Mouse (Mus musculus) forebrain, postnatal 0 days (tissue): Measurements from ENCODE around the gene Gm48551. TPM values are rescaled to one million over a fixed set of nuclear protein-coding genes. Genes with fewer than 3 reads are reported as not detected.

Source experiments
- ATAC-seq: fragments of 200-750 bp; cut with Nextera tagmentation; 2 replicates; pipeline ENCODE4 v1.8.0; 2017; ENCODE audit warnings: mild to moderate bottlenecking, moderate library complexity
- DNase-seq: peaks from one replicate; pipeline ENCODE4 v3.0.0-alpha.2; 2015
- H3K27ac ChIP-seq: fragments of 300-500 bp; sonication (generic); 2 replicates; pipeline ENCODE4 v1.5.1; 2014; ENCODE audit warnings: low read depth, mild to moderate bottlenecking, antibody characterized with exemption, low read length, moderate library complexity, mixed read lengths
- H3K27me3 ChIP-seq: fragments of 300-500 bp; sonication (generic); 2 replicates; pipeline ENCODE4 v1.6.1; 2014; ENCODE audit warnings: mild to moderate bottlenecking, low read length, mixed read lengths; ENCODE audit not compliant: insufficient read depth
- H3K36me3 ChIP-seq: fragments of 300-500 bp; sonication (generic); 2 replicates; pipeline ENCODE4 v1.6.1; 2014; ENCODE audit warnings: mild to moderate bottlenecking, moderate library complexity; ENCODE audit not compliant: insufficient read depth
- H3K4me1 ChIP-seq: fragments of 300-500 bp; sonication (generic); 2 replicates; pipeline ENCODE4 v1.6.1; 2014; ENCODE audit warnings: antibody characterized with exemption; ENCODE audit not compliant: insufficient read depth
- H3K4me2 ChIP-seq: fragments of 300-500 bp; sonication (generic); 2 replicates; pipeline ENCODE4 v1.6.1; 2014; ENCODE audit warnings: low read depth, mild to moderate bottlenecking, moderate library complexity
- H3K4me3 ChIP-seq: fragments of 300-500 bp; sonication (generic); 2 replicates; pipeline ENCODE4 v1.5.1; 2014; ENCODE audit warnings: low read depth, low read length, mixed read lengths
- H3K9ac ChIP-seq: fragments of 300-500 bp; sonication (generic); 2 replicates; pipeline ENCODE4 v1.6.1; 2014; ENCODE audit warnings: mild to moderate bottlenecking
- H3K9me3 ChIP-seq: fragments of 300-500 bp; sonication (generic); 2 replicates; pipeline ENCODE4 v1.6.1; 2016; ENCODE audit warnings: low read length
- CTCF ChIP-seq: sonication (generic); IDR thresholded peaks from 2 replicates; pipeline ENCODE4 v1.5.1; 2016; ENCODE audit warnings: antibody characterized with exemption, control low read depth, low read depth
- WGBS: fragments of 180-500 bp; shearing (Covaris S2); extraction: QIAGEN DNeasy Blood & Tissue Kit; methylation state at CpG from one replicate; pipeline ENCODE4 v1.1.7; 2014; 5-methylcytosine and 5-hydroxymethylcytosine counted together
- polyA plus RNA-seq: library from polyadenylated mRNA; unstranded; fragments of >200 nt; fragmentation: Nextera tagmentation; extraction: Ambion mirVana; gene quantifications from 2 replicates; pipeline ENCODE4 v1.2.1, GENCODE M21; 2015
- total RNA-seq: library from RNA; depleted of rRNA; stranded (reverse); fragments of >200 nt; gene quantifications from 2 replicates; pipeline ENCODE4 v1.2.3, GENCODE M21; 2014; rRNA removed

Gm48551 gene
- total RNA-seq = 2.5 and 3.3 TPM in 2 replicates
- 5.0 and 7.3 TPM in 2 replicates for polyA plus RNA-seq

DNA sequence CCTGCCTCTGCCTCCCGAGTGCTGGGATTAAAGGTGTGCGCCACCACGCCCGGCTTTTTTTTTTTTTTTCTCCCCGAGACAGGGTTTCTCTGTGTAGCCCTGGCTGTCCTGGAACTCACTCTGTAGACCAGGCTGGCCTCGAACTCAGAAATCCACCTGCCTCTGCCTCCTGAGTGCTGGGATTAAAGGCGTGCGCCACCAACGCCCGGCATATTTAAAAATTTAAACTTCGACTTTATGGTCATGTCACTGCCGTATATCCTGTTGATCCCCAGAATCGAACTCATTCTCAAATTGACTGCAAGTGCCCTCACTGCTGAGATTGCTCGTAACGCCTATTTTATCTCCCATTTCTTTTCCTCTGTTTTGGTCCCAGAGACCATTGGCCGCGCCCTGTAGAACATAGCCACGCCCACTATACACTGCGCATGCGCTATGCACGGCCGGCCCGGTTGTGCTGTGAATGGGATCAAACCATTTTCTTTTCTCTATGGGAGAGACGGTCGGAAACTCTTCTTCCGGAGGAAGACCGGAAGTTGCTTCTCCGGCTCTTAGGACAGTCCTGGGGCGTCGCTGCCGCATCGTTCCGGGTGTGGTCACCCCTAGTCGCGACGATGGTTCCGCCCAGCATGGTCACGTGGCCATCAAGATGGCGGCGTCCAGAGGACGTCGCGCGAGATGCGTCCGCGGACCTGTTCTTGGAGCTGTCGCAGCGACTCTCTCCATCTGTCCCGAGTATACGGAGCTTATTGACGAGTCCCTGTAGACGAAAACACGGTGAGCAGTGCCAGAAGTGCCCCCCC is at the start of gene Gm48551, which contains the start of gene Dohh:
Gm48551 (plus strand) TSS at position 665 of the 803 bp plus-strand sequence.
Dohh (plus strand) TSS at position 627 of the 803 bp plus-strand sequence.
- Histone ChIP-seq H3K36me3 (peaks cover 35% of the 10 kb centered on the region), H3K9ac (peak within 1 kb of the TSS; percentile 86), H3K4me1 (peaks cover 14% of the 10 kb centered on the region), H3K27me3 (no peaks in the 10 kb centered on the region), H3K27ac (peak within 1 kb of the TSS; percentile 90), H3K4me2 (peak within 1 kb of the TSS; percentile 85), H3K4me3 (peak within 1 kb of the TSS; percentile 72), H3K9me3 (no peaks in the 10 kb centered on the region)
- peak; percentile 23 for TF ChIP-seq CTCF
- whole genome bisulfite sequencing = 6% methylated on average over 52 of the region's 54 CpGs
- ATAC-seq (peak; percentile 97), DNase-seq (peak; percentile 98)

DNA sequence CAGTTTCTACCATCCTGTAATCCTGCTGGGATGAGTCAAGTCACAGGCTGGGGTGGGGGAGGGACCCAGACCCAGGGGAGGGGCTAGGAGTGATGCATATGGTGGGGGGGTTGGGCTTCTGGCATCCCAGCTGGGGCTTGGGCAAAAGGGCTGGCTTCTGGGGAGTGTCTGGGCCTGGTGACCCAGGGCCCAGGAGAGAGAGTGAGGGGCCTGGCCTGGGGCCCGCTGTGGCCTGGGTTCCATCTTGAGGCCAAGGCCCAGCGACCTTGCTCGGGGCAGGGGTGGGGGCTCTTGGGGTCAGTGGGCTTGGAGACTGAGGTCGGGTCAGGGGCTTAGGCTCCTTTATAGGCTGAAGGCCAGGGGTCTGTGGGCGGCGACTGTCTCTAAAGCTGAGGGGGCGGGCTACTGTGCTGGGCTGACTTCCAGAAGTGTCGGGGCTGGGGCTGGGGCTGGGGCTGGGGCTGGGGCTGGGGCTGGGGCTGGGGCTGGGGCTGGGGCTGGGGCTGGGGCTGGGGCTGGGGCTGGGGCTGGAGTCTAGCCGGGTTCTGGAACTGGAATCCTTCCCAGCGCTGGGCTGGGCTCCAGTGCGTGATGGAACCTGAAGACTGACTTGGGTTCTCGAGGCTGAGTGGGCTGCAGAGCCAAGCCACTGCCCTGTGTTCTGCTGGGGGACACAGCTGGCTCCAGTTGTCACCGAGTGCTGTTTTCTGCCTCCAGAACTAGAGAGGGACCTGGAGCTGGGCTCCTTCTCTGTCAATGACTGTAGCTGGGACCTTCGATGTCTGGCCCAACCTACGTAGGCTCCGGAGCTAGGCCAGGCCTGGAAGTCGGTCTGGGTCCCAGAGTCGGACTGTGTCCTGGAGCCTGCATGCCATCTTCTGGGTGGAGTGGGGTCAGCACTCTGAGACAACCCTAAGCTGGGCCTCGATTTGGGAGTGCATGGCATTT is 48.6 kb upstream of the Gm48551 start:
- no peaks in the 10 kb centered on the region for H3K36me3 ChIP-seq
- H3K27me3 ChIP-seq = no peaks in the 10 kb centered on the region
- H3K9ac ChIP-seq = no peak overlapping the region
- H3K4me2 ChIP-seq = no peak overlapping the region
- H3K9me3 ChIP-seq = no peaks in the 10 kb centered on the region
- DNase-seq (no peak), ATAC-seq (no peak)
- no peak for TF ChIP-seq CTCF
- H3K4me1 ChIP-seq = no peaks in the 10 kb centered on the region
- 43% methylated on average over 17 of the region's 19 CpGs for WGBS
- no peak overlapping the region for H3K27ac ChIP-seq
- no peak overlapping the region for H3K4me3 ChIP-seq

DNA sequence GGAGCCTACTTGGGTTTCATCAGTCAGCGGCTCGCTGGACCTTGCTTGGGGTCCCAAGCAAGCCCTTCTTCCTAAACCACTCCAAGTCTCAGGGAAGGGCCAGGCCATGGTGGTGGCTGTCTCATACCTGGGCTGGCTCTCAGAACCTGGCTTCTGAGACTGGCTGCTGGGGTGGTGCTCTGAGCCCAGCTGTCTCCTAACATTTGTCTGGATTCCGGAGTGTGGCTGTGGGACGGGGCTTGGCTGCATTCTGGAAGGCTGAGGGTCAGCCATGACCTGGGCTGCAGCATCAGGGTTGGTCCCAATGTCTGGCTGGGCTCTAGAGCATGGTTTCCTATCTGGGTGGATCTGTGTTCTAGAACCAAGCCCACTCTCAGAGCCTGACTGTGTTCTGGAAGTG is 47.7 kb upstream of the Gm48551 start:
- no peak for DNase-seq
- no peak overlapping the region for H3K4me2 ChIP-seq
- ATAC-seq = no peak
- H3K9me3 ChIP-seq = no peaks in the 10 kb centered on the region
- peaks cover 6% of the 10 kb centered on the region for H3K27me3 ChIP-seq
- WGBS = 100% methylated on average over 4 of the region's 4 CpGs
- H3K36me3 ChIP-seq = no peaks in the 10 kb centered on the region
- H3K4me3 ChIP-seq = no peak overlapping the region
- H3K4me1 ChIP-seq = no peaks in the 10 kb centered on the region
- no peak for TF ChIP-seq CTCF
- H3K9ac ChIP-seq = no peak overlapping the region
- H3K27ac ChIP-seq = no peak overlapping the region

DNA sequence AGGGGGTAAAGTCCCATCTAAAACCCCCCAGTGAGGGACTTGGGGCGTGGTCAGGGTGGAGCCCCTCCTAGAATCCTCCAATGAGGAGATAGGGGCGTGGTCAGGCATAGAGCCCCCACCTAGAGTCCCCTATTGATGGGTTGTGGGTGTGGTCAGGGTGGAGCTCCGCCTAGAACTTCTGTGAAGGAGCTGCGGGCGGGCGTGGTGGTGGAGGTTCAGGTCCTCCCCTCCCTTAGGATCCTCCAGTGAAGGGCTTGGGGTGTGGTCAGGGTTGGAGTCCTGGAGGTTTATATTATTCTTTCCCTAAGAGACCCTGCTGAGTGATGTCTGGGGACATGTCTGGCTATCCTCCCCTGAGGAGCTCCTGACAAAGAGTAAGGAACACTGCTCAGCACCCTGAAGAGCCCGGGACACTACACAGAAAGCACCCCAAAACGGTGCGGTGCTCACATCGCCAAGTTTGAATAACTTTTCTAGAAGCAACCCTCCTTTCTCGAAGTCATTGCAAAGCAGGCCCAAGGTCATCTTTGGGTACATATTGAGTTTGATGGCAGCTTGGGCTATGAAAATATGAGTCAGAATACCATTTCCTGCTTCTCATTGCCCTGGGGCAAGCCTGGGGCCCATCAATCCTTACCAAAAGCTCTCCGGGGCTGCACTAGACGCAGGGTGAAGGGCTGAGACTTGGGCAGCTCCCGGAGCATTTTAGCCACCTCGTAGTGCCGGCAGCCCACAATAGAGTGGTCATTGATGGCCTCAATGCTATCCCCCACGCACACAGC is 43.5 kb upstream of the Gm48551 start:
- H3K4me1 ChIP-seq = no peaks in the 10 kb centered on the region
- no peak overlapping the region for H3K4me3 ChIP-seq
- TF ChIP-seq CTCF = no peak
- ATAC-seq = no peak
- DNase-seq = no peak
- WGBS = 42% methylated on average over 17 of the region's 17 CpGs
- H3K4me2 ChIP-seq = no peak overlapping the region
- H3K9me3 ChIP-seq = no peaks in the 10 kb centered on the region
- no peaks in the 10 kb centered on the region for H3K36me3 ChIP-seq
- H3K9ac ChIP-seq = no peak overlapping the region
- no peak overlapping the region for H3K27ac ChIP-seq
- H3K27me3 ChIP-seq = peaks cover 36% of the 10 kb centered on the region

DNA sequence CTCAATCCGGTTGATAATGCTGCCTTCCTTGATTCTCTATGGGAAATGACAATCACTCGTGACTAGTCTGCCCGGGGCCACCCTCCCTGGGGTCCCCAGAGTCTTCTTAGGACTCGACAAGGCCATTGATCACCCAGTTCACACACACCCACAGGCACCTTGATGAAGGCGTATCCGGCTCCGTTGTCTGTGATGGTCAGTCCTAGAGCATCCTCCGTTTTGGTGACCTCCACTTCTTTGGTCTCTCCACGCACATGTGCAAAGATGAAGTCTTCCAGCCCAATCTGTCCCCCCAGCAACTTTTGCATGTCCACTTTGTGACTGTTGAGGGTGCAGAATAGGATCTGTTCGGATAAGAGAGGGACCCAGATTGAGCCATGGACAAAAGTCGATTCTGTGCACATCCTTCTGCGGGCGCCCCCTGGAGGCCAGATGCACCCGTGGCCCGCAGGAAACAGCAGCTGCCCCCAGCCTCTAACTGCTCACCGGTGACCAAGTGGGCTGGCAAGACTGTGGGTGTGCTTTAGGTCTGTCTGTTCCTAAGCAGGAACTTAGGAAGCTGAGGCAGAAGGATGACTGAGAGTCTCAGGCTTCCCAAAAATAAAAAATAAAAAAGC is 42.8 kb upstream of the Gm48551 start:
- Histone ChIP-seq H3K27me3 (peaks cover 36% of the 10 kb centered on the region), H3K36me3 (no peaks in the 10 kb centered on the region), H3K9ac (no peak overlapping the region), H3K9me3 (no peaks in the 10 kb centered on the region), H3K27ac (no peak overlapping the region), H3K4me1 (0 out of 2 replicates have a peak, but pooled peaks cover 1% of the 10 kb centered on the region), H3K4me2 (no peak overlapping the region), H3K4me3 (no peak overlapping the region)
- peak; percentile 69 for TF ChIP-seq CTCF
- peak; percentile 52 for DNase-seq
- no peak for ATAC-seq
- 34% methylated on average over 16 of the region's 16 CpGs for WGBS
